Mouse (Mus musculus) hindbrain, embryonic 10.5 days (tissue): Measurements from ENCODE around the gene Cfap298. TPM values are rescaled to one million over a fixed set of nuclear protein-coding genes. Genes with fewer than 3 reads are reported as not detected.

Experiments
- DNase-seq: peaks from one replicate; pipeline ENCODE4 v3.0.0-alpha.2; 2017; ENCODE audit warnings: low spot score
- H3K27ac ChIP-seq: fragments of 300-500 bp; sonication (generic); 2 replicates; pipeline ENCODE4 v1.5.1; 2016; ENCODE audit warnings: mild to moderate bottlenecking, moderate library complexity
- H3K27me3 ChIP-seq: fragments of 300-500 bp; sonication (generic); 2 replicates; pipeline ENCODE4 v1.6.1; 2016; ENCODE audit warnings: mild to moderate bottlenecking; ENCODE audit not compliant: poor library complexity, insufficient read depth, severe bottlenecking
- H3K36me3 ChIP-seq: fragments of 300-500 bp; sonication (generic); 2 replicates; pipeline ENCODE4 v1.6.1; 2016; ENCODE audit warnings: mild to moderate bottlenecking, moderate library complexity
- H3K4me1 ChIP-seq: fragments of 300-500 bp; sonication (generic); replicated peaks from 2 replicates; pipeline ENCODE4 v1.6.1; 2016; ENCODE audit warnings: mild to moderate bottlenecking
- H3K4me3 ChIP-seq: fragments of 300-500 bp; sonication (generic); 2 replicates; pipeline ENCODE4 v1.5.1; 2016; ENCODE audit warnings: mild to moderate bottlenecking, moderate library complexity
- H3K9me3 ChIP-seq: fragments of 300-500 bp; sonication (generic); 2 replicates; pipeline ENCODE4 v1.6.1; 2016; ENCODE audit warnings: mild to moderate bottlenecking, moderate library complexity
- WGBS: fragments of 180-500 bp; shearing (Covaris S2); methylation state at CpG from one replicate; pipeline ENCODE4 v1.1.7; 2016; 5-methylcytosine and 5-hydroxymethylcytosine counted together
- polyA plus RNA-seq: library from polyadenylated mRNA; unstranded; fragments of >200 nt; fragmentation: Nextera tagmentation; extraction: Ambion mirVana; gene quantifications from 2 replicates; pipeline ENCODE4 v1.2.1, GENCODE M21; 2016

Gene Cfap298
- 62.4 and 69.3 TPM in 2 replicates for polyA plus RNA-seq

DNA sequence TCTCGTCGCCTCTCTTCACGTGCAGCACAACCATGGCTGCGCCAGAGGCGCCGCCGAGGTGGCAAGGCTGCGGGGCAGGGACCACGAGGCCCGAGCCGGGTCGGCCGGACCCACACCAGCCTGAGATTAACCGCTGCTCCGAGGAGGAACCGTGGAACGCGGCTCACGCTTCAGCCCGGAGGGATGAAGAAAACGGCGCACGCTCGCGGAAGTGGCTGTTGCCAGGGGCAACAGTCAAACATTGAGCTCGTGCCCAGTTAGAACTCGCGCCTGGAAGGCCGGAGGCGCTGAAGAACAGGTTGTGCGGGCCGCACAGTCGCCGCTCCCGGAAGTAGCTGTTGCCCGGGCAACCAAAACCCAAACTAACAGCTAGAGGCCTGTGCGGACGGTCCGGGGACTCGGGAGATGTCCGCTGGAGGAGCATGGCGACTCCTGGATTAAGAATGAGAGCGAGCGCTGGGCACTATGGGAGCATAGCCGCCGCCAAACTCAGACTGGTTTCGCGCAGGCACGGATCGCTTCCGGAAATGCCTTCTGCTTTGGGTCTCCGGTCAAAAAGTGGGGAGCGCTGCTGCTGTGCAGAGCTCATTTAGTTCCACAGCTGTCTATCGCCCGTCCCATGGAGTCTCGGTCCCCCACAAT lies at the start of gene Cfap298:
Gene Cfap298 (minus strand): TSS at position 428 of the 642 bp plus-strand sequence.
- WGBS = under 1% methylated on average over 56 of the region's 56 CpGs
- Histone ChIP-seq H3K27me3 (no peaks in the 10 kb centered on the region), H3K36me3 (peaks cover 23% of the 10 kb centered on the region), H3K4me1 (peaks cover 19% of the 10 kb centered on the region), H3K27ac (peak within 1 kb of the TSS; percentile 92), H3K4me3 (peak within 1 kb of the TSS; percentile 90), H3K9me3 (no peaks in the 10 kb centered on the region)
- DNase-seq = peak; percentile 99

DNA sequence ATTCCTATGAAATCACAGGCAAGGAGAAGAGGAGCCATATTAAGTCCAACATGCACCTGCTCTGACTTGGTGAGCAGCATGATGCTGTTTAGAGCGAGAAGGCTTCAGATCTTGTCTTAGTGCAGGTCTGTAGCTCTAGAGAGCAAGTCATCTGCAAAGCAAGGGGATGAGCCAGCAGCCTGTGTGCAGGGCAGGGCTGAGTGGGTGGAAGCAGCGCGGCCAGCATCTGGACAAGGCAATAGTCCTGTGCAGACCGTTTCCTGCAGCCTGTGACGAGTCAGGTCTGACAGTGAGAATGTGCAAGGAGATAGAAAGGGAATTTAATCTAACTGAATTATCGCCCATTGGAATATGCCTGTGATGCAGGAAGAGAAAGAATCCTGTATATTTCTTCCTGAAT lies 36.1 kb upstream of the Cfap298 start:
- H3K27me3 ChIP-seq = no peaks in the 10 kb centered on the region
- 95% methylated on average over 6 of the region's 6 CpGs for WGBS
- H3K9me3 ChIP-seq = no peaks in the 10 kb centered on the region
- no peaks in the 10 kb centered on the region for H3K4me1 ChIP-seq
- no peak overlapping the region for H3K27ac ChIP-seq
- no peak for DNase-seq
- H3K4me3 ChIP-seq = no peak overlapping the region
- H3K36me3 ChIP-seq = peaks cover 31% of the 10 kb centered on the region

DNA sequence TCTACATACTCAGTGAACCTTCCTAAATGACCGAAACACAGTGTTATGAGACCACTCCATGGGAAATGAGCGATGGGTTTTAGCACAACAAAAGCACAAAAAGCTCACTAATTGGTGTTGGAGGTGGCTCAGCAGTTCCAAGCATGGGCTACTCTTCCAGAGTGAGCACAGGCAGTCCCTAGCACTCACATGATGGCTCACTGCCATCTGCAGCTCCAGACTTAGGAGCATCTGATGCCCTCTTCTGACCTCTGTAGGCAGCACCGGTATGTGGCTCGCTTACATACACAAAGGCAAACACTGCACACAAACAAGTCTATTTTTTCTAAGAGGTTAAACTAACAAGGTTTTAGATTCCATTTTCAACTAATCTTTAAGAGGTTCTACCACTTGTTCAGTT lies 31.3 kb upstream of the Cfap298 start:
- no peaks in the 10 kb centered on the region for H3K9me3 ChIP-seq
- peaks cover 38% of the 10 kb centered on the region for H3K36me3 ChIP-seq
- no peaks in the 10 kb centered on the region for H3K4me1 ChIP-seq
- 82% methylated on average over 4 of the region's 4 CpGs for WGBS
- H3K27me3 ChIP-seq = no peaks in the 10 kb centered on the region
- H3K27ac ChIP-seq = no peak overlapping the region
- H3K4me3 ChIP-seq = no peak overlapping the region
- DNase-seq = no peak

DNA sequence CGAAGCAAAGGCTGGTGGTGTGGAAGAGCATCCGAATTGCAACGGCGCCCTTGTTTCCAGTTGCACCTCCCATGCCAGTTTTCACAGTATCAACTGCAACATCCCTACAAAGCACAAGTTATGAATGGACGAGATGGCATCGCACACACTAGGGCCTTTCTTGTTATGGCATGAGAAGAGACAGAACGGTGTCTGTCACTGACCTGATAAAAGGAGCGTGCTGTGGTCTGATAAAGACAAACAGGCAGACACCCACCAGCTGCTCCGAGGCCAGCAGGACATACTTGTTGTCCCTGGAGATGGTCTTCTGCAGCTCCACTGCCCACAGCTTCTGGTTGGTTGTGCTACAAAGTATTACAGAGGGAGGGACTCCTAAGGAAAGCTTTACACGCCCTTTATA lies 29.4 kb upstream of the Cfap298 start:
- WGBS = 91% methylated on average over 10 of the region's 10 CpGs
- no peak overlapping the region for H3K27ac ChIP-seq
- DNase-seq = no peak
- no peak overlapping the region for H3K4me3 ChIP-seq
- H3K4me1 ChIP-seq = no peaks in the 10 kb centered on the region
- H3K27me3 ChIP-seq = no peaks in the 10 kb centered on the region
- H3K9me3 ChIP-seq = no peaks in the 10 kb centered on the region
- peaks cover 43% of the 10 kb centered on the region for H3K36me3 ChIP-seq

DNA sequence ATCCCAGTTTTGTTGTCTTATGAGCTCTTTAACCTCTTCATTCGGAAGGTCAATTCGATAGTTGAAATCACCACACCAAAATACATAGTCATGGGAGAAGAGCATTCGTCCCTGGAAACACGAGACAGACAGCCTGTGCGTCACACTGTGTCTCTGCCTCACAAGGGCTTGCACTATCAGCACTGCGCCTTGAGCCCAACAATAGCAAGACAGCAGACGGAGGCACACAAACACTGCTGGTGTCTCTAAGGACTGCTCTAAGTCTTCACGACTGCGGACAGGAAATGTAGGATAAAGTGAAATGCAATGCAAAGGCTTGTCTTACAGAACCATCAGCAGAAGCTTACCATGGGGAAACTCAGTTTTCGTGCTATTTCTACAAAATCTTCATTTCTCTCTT lies 29.0 kb upstream of the Cfap298 start:
- peaks cover 38% of the 10 kb centered on the region for H3K36me3 ChIP-seq
- H3K27me3 ChIP-seq = no peaks in the 10 kb centered on the region
- no peak overlapping the region for H3K27ac ChIP-seq
- no peak for DNase-seq
- no peak overlapping the region for H3K4me3 ChIP-seq
- WGBS = 87% methylated on average over 10 of the region's 10 CpGs
- no peaks in the 10 kb centered on the region for H3K9me3 ChIP-seq
- H3K4me1 ChIP-seq = no peaks in the 10 kb centered on the region

DNA sequence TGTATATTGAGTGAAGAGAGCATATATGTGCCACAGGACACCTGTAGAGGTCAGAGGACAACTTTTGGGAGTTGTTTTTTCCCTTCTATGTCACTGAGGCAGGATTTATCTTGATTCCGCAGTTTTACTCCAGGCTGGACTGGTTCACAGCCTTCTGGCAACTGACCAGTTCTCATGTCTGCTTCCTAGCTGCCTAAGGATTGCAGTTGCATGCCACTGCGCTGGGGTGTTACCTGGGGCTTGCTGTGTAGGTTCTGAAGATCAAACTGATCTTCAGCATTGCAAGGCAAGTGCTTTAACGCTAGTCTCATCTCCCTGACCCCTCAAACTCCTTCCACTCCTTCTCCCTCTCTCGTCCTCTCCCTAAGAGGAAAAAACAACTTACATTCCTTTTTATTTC lies 28.3 kb upstream of the Cfap298 start:
- H3K36me3 ChIP-seq = peaks cover 34% of the 10 kb centered on the region
- WGBS = 91% methylated on average over 4 of the region's 4 CpGs
- H3K4me3 ChIP-seq = no peak overlapping the region

DNA sequence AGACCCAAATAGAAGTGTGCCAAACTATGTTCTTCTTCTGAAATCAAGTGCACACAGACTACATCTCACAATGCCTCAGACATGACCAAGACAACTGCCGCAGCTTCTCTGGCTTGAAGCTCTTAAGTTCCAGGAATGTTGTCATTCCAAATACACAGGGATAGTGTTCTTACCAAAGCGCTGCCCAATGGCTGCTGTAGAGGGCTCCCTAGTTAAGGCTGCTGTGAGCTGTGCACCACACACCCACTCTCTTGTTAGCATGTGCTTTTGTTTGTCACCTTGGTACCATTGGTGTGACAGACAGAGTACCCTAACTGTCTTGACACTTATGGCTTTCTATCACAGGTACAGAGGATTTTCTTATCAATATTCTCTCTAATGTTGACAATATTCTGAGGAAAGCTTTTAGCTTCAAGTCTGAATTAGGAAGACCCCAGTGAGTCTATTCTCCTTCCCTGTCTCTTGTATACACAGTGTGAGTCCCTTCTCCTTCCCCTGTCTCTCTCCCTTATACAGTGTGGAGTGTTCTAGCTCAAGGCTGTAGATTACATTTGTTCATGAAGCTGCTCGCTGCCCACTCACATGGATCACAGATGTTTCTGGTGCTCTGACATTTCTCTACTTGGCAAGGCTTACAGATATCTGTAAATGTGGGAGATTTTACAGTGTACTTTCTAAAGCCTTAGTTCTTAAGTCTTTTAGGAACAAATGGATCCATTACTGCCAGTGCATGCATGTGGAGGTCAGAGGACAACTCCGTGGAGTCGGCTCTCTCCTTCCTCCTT lies 23.6 kb upstream of the Cfap298 start:
- Histone ChIP-seq H3K36me3 (peaks cover 24% of the 10 kb centered on the region), H3K9me3 (no peaks in the 10 kb centered on the region), H3K4me1 (no peaks in the 10 kb centered on the region), H3K27ac (no peak overlapping the region), H3K4me3 (no peak overlapping the region), H3K27me3 (no peaks in the 10 kb centered on the region)
- no peak for DNase-seq
- 86% methylated on average over 5 of the region's 5 CpGs for WGBS

More for the DNA sequence above, 28.3 kb upstream of the Cfap298 start:
- Histone ChIP-seq H3K27me3 (no peaks in the 10 kb centered on the region), H3K9me3 (no peaks in the 10 kb centered on the region), H3K4me1 (no peaks in the 10 kb centered on the region), H3K27ac (no peak overlapping the region)
- DNase-seq = no peak

DNA sequence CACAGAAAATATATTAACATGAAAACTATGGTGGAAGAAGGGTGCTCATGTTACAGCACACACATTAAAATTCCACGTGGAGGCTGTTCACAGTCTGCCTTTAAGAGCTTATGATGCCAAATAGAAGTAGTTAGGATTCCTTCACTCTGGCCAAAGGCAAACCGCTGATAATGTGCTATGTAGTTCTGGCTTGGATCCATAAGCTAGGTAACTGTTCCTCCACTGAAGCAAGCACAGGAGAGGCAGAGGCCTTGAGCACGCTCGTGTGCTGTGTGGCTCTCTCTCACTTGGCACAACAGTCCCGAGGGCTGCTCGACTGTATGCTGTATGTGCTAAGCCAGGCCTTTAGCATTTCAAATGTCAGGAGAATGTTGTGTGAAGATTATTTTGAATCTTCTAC lies 20.6 kb upstream of the Cfap298 start:
- no peak for DNase-seq
- Histone ChIP-seq H3K4me1 (no peaks in the 10 kb centered on the region), H3K36me3 (peaks cover 41% of the 10 kb centered on the region), H3K9me3 (no peaks in the 10 kb centered on the region), H3K4me3 (no peak overlapping the region), H3K27ac (no peak overlapping the region), H3K27me3 (no peaks in the 10 kb centered on the region)
- WGBS = 90% methylated on average over 6 of the region's 6 CpGs

DNA sequence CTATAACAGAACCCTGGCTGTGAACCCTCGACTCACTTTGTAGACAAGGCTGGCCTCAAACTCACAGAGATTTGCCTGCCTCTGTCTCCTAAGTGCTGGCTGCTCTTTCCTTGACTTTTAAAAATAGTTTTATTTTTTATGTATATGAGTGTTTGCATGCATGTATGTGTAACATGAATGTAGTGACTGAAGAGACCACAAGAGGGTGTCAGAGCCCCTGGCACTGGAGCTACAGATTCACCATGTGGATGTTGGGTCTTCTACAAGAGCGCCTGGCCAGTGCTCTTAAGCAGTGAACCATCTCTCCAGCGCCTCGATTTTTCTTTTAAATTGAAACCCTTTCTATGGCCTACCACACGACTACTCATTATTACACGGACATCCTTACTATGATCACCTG lies 18.9 kb upstream of the Cfap298 start:
- no peak overlapping the region for H3K27ac ChIP-seq
- H3K4me1 ChIP-seq = no peaks in the 10 kb centered on the region
- no peaks in the 10 kb centered on the region for H3K27me3 ChIP-seq
- no peak for DNase-seq
- H3K9me3 ChIP-seq = no peaks in the 10 kb centered on the region
- WGBS = 93% methylated on average over 6 of the region's 6 CpGs
- peaks cover 45% of the 10 kb centered on the region for H3K36me3 ChIP-seq
- no peak overlapping the region for H3K4me3 ChIP-seq

DNA sequence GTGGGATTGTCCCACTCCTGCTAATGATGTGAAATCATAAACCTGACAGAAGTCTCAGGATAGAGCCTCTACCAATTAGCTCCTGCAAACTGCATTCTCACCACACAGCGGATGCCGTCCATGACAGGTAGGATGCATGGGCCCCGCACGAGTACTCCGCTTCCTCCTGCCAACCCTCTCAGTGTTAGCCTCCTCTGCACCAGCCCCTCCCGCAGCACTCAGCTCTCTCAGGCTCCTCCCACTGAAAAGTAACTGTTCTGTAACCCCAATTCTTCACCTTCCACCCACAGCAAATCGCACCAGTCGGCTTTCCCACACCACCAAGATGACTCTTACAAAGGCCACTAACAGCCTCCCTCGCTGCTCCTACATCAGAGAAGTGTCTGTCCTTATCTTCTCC lies 18.2 kb upstream of the Cfap298 start:
- Histone ChIP-seq H3K9me3 (no peaks in the 10 kb centered on the region), H3K4me1 (no peaks in the 10 kb centered on the region), H3K36me3 (peaks cover 45% of the 10 kb centered on the region), H3K4me3 (no peak overlapping the region), H3K27me3 (no peaks in the 10 kb centered on the region), H3K27ac (no peak overlapping the region)
- DNase-seq = no peak
- 89% methylated on average over 9 of the region's 9 CpGs for WGBS

DNA sequence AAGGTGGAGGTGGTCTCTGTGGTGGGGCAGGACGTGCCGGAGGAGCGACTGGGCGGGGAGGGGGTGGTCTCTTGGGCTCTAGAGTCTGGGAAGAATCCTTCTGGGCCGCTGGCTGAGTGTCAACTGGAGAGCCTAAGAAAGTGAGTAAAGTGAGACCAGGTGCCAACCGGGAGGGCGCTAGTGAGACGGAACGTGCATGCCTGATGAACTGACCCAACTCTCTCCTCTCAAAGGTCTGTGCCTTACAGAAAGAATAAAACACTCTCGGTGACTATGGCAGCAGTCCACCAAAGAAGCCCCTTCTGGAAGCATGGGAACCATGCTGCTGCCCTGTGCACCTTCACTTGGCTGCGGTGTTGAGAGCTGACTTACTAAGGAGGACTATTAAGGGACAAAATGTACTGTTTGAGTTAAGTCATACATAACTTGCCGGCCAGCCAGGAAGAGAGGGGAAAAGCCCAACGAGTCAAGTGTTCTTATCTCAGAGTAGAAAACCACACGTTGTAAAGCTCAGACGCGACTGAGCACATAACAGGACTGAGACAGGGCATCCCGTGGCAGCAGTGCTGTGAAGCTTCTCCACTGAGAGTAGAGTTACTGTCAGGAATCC lies 15.5 kb upstream of the Cfap298 start:
- H3K4me3 ChIP-seq = no peak overlapping the region
- H3K4me1 ChIP-seq = no peaks in the 10 kb centered on the region
- no peaks in the 10 kb centered on the region for H3K27me3 ChIP-seq
- H3K36me3 ChIP-seq = peaks cover 49% of the 10 kb centered on the region
- H3K9me3 ChIP-seq = no peaks in the 10 kb centered on the region
- 61% methylated on average over 17 of the region's 17 CpGs for WGBS
- DNase-seq = no peak
- no peak overlapping the region for H3K27ac ChIP-seq

DNA sequence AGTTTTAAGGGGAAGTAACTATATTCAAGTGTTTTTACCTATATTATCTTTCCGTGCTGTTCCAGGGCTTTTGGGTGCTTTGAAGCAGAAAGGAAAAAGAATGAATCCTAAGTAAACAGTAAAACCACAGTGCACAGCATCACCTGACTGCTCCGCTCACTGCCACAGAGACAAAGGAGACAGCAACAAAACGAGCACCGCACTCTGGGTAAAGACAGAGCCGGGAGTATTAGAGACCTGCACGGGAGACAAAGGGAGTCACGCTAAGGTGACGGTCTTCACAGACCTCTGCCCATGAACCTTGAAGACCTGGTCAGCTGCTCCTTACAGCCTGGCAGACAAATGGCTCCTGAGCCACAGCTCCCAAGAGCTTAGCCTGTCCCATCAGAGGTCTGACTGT lies 12.1 kb upstream of the Cfap298 start:
- DNase-seq = no peak
- H3K27me3 ChIP-seq = no peaks in the 10 kb centered on the region
- H3K27ac ChIP-seq = no peak overlapping the region
- 85% methylated on average over 8 of the region's 8 CpGs for WGBS
- H3K4me1 ChIP-seq = no peaks in the 10 kb centered on the region
- no peaks in the 10 kb centered on the region for H3K9me3 ChIP-seq
- peaks cover 57% of the 10 kb centered on the region for H3K36me3 ChIP-seq
- H3K4me3 ChIP-seq = no peak overlapping the region

DNA sequence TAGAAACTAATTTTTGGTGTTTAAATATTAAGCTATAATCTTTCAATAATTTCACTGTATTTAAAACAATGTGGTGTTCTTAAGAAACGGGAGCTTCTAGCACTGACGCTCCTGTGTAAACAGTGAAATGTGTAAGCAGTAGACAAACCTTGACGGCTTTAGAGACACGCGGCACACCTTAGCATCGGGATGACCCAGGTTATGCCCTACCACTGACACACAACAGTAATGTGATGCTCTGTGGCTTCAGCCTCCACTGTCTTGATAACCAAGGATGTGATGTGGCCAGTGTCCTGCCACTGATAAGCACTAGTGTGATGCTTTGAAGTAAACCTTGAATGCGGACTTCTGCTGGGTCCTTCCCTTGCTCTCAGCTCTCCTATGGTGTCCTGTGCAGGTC lies 6.3 kb upstream of the Cfap298 start:
- Histone ChIP-seq H3K36me3 (peaks cover 47% of the 10 kb centered on the region), H3K4me3 (no peak overlapping the region), H3K27ac (no peak overlapping the region), H3K9me3 (no peaks in the 10 kb centered on the region), H3K27me3 (no peaks in the 10 kb centered on the region), H3K4me1 (no peaks in the 10 kb centered on the region)
- no peak for DNase-seq
- WGBS = 97% methylated on average over 7 of the region's 7 CpGs
